Mouse (Mus musculus): ENCODE data around the gene Srsf3. TPM values are rescaled to one million over a fixed set of nuclear protein-coding genes. Genes with fewer than 3 reads are reported as not detected.

Srsf3 gene
- total and polyA plus RNA-seq, 2 experiments from 2014 or later: 151 to 238 TPM

DNA sequence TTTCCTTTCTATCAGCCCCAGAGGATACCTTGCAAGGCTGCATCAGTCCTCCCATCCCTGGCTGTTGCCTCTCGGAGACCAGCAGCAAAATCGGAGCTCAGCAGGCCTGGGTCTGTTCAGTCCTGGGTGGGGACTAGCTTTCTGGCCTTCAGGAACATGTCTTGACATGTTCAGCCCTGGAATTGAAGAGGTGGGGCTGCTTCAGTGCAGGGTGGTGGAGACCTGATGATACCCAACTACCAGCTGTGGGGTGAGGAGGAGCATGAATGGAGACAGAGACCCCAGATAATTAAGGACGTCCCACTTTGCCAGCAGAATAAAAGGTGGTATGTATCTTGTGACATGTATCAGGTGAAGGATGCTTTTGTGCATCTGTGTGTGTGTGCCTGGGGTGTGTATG lies 58.3 kb downstream of the Srsf3 start, which contains the start of gene Cdkn1a:
Cdkn1a (plus strand) TSS at position 201 of the 400 bp plus-strand sequence.
- H3K27ac ChIP-seq (ENCODE audit: low read depth): no peak within 1 kb of the TSS
- no peak within 1 kb of the TSS for H3K9ac ChIP-seq (replicated peaks; ENCODE audit: low read depth, low read length)
- H3K4me3 ChIP-seq (ENCODE audit: low read depth, low read length): no peak within 1 kb of the TSS
- peaks cover 10% of the 10 kb centered on the region for H3K27me3 ChIP-seq (ENCODE audit: control insufficient read depth, insufficient read depth, low read length)
- TF ChIP-seq CTCF (IDR thresholded peaks at IDR 0.05; ENCODE audit: low read depth) (no peak), EP300 (IDR thresholded peaks at IDR 0.05; ENCODE audit: low read depth) (no peak)
- H3K36me3 ChIP-seq (replicated peaks; ENCODE audit: control insufficient read depth, insufficient read depth, low read length): no peaks in the 10 kb centered on the region
- WGBS: 79% methylated on average over 3 of the region's 3 CpGs
- H3K4me1 ChIP-seq (ENCODE audit: control insufficient read depth, insufficient read depth): no peaks in the 10 kb centered on the region
- no peaks in the 10 kb centered on the region; the same call in 1 of the 2 replicates for H3K9me3 ChIP-seq (replicated peaks; ENCODE audit: control insufficient read depth, low read length)
- no peak for DNase-seq (ENCODE audit: low spot score)
- H3K4me2 ChIP-seq (ENCODE audit: low read depth, low read length): no peak within 1 kb of the TSS
- no peak for ATAC-seq (ENCODE audit: insufficient read depth, low read depth)

DNA sequence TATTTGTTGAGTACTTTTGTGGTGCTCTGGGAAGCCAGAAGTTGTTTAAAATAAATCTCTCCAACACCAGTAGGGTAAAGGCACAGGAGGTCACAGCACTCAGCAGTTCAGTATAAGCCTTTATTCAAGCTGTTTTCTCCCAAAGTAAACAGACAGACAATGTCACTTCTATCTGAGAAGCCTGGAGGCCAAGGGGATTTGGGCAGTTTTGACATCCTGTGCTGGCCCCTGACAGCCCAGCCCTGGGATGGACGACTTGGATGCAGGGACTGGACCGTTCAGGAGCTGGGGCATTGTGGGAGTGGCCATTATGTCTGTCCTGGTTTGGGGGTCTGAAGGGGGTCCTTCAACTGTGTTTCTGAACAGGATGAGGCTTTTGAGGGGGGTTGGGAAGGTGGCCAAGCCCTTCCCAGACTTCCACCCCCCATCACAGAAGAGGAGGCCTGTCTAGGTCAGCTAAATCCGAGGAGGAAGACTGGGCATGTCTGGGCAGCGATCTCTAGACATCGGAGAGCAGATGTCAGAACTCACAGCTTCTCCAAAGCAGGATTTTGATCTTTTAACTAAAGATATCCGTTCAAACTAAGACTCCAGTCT lies 59.0 kb downstream of the Srsf3 start:
- Histone ChIP-seq H3K9ac (replicated peaks; ENCODE audit: low read depth, low read length) (no peak overlapping the region), H3K4me1 (ENCODE audit: control insufficient read depth, insufficient read depth) (no peaks in the 10 kb centered on the region), H3K4me3 (ENCODE audit: low read depth, low read length) (no peak overlapping the region), H3K9me3 (replicated peaks; ENCODE audit: control insufficient read depth, low read length) (no peaks in the 10 kb centered on the region; the same call in 1 of the 2 replicates), H3K27ac (ENCODE audit: low read depth) (no peak overlapping the region), H3K36me3 (replicated peaks; ENCODE audit: control insufficient read depth, insufficient read depth, low read length) (no peaks in the 10 kb centered on the region), H3K27me3 (ENCODE audit: control insufficient read depth, insufficient read depth, low read length) (peaks cover 10% of the 10 kb centered on the region), H3K4me2 (ENCODE audit: low read depth, low read length) (no peak overlapping the region)
- no peak for ATAC-seq (ENCODE audit: insufficient read depth, low read depth)
- TF ChIP-seq CTCF (IDR thresholded peaks at IDR 0.05; ENCODE audit: low read depth) (no peak), EP300 (IDR thresholded peaks at IDR 0.05; ENCODE audit: low read depth) (no peak)
- WGBS: 50% methylated on average over 6 of the region's 6 CpGs
- DNase-seq (ENCODE audit: low spot score): no peak

DNA sequence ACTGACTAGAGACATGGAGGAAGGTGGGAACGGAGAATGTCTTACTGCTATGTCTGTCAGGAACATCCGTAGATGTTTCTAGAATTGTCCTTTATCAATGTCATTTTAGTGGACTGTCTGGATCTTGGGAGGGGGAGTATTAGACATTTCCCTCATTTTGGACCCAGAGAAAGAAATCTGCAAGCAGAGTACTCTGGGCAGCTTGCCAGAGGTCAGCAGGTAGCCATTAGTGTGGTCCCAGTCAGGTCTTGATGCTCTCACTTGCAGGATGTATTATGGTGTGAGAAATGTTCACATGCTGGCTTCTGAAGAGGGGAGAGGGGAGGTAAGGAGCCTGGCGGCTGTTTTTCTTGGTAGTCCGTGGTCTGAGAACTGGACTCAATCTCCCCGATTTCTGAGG lies 60.1 kb downstream of the Srsf3 start:
- H3K4me3 ChIP-seq (ENCODE audit: low read depth, low read length): no peak overlapping the region
- H3K9ac ChIP-seq (replicated peaks; ENCODE audit: low read depth, low read length): no peak overlapping the region
- TF ChIP-seq CTCF (IDR thresholded peaks at IDR 0.05; ENCODE audit: low read depth): no peak
- H3K27me3 ChIP-seq (ENCODE audit: control insufficient read depth, insufficient read depth, low read length): peaks cover 10% of the 10 kb centered on the region
- no peak overlapping the region for H3K4me2 ChIP-seq (ENCODE audit: low read depth, low read length)
- H3K27ac ChIP-seq (ENCODE audit: low read depth): no peak overlapping the region
- no peaks in the 10 kb centered on the region for H3K36me3 ChIP-seq (replicated peaks; ENCODE audit: control insufficient read depth, insufficient read depth, low read length)
- WGBS: 54% methylated on average over 5 of the region's 5 CpGs
- no peaks in the 10 kb centered on the region for H3K4me1 ChIP-seq (ENCODE audit: control insufficient read depth, insufficient read depth)
- H3K9me3 ChIP-seq (replicated peaks; ENCODE audit: control insufficient read depth, low read length): no peaks in the 10 kb centered on the region; the same call in 1 of the 2 replicates
- ATAC-seq (ENCODE audit: insufficient read depth, low read depth) (no peak), DNase-seq (ENCODE audit: low spot score) (no peak)

Other genes with a start within 250 kb of the Srsf3 start
- 4.6 and 27.8 TPM in 2 replicates for gene Brpf3, start 231.5 kb upstream of the Srsf3 start, total RNA-seq (2014; rRNA removed; ENCODE audit: low replicate concordance)
- 2.7 and 3.4 TPM in 2 replicates for gene Brpf3, start 231.5 kb upstream of the Srsf3 start, polyA plus RNA-seq (2015; fragmentation: Nextera tagmentation; extraction: Ambion mirVana)
- gene Pnpla1, start 174.2 kb upstream of the Srsf3 start, total RNA-seq (2014; rRNA removed; ENCODE audit: low replicate concordance): not detected in 2 replicates
- gene Pnpla1, start 174.2 kb upstream of the Srsf3 start, polyA plus RNA-seq (2015; fragmentation: Nextera tagmentation; extraction: Ambion mirVana): 0.03 and 0.04 TPM in 2 replicates
- not detected in 2 replicates for gene 4930539E08Rik, start 117.3 kb upstream of the Srsf3 start, total RNA-seq (2014; rRNA removed; ENCODE audit: low replicate concordance)
- gene 4930539E08Rik, start 117.3 kb upstream of the Srsf3 start, polyA plus RNA-seq (2015; fragmentation: Nextera tagmentation; extraction: Ambion mirVana): 0.03 TPM in 2 replicates
- not detected in 2 replicates for gene Pxt1, start 88.8 kb upstream of the Srsf3 start, total RNA-seq (2014; rRNA removed; ENCODE audit: low replicate concordance)
- not detected in 2 replicates for gene Pxt1, start 88.8 kb upstream of the Srsf3 start, polyA plus RNA-seq (2015; fragmentation: Nextera tagmentation; extraction: Ambion mirVana)
- gene Kctd20, start 80.7 kb upstream of the Srsf3 start, total RNA-seq (2014; rRNA removed; ENCODE audit: low replicate concordance): 32.3 and 41.5 TPM in 2 replicates
- gene Kctd20, start 80.7 kb upstream of the Srsf3 start, polyA plus RNA-seq (2015; fragmentation: Nextera tagmentation; extraction: Ambion mirVana): 33.3 and 35.3 TPM in 2 replicates
- gene Stk38, start 24.6 kb upstream of the Srsf3 start, total RNA-seq (2014; rRNA removed; ENCODE audit: low replicate concordance): 49.8 and 50.1 TPM in 2 replicates
- 53.7 and 57.3 TPM in 2 replicates for gene Stk38, start 24.6 kb upstream of the Srsf3 start, polyA plus RNA-seq (2015; fragmentation: Nextera tagmentation; extraction: Ambion mirVana)
- gene Cdkn1a, start 58.3 kb downstream of the Srsf3 start, total RNA-seq (2014; rRNA removed; ENCODE audit: low replicate concordance): 16.7 and 42.8 TPM in 2 replicates
- 48.2 and 48.9 TPM in 2 replicates for gene Cdkn1a, start 58.3 kb downstream of the Srsf3 start, polyA plus RNA-seq (2015; fragmentation: Nextera tagmentation; extraction: Ambion mirVana)
- 2.0 TPM in 1 of 2 replicates, not detected in the other for gene Rab44, start 81.5 kb downstream of the Srsf3 start, total RNA-seq (2014; rRNA removed; ENCODE audit: low replicate concordance)
- 0.18 and 0.23 TPM in 2 replicates for gene Rab44, start 81.5 kb downstream of the Srsf3 start, polyA plus RNA-seq (2015; fragmentation: Nextera tagmentation; extraction: Ambion mirVana)
- gene Cpne5, start 205.5 kb downstream of the Srsf3 start, total RNA-seq (2014; rRNA removed; ENCODE audit: low replicate concordance): 3.6 and 9.7 TPM in 2 replicates
- gene Cpne5, start 205.5 kb downstream of the Srsf3 start, polyA plus RNA-seq (2015; fragmentation: Nextera tagmentation; extraction: Ambion mirVana): 8.4 and 9.9 TPM in 2 replicates
- 46.3 and 64.4 TPM in 2 replicates for gene Ppil1, start 231.6 kb downstream of the Srsf3 start, total RNA-seq (2014; rRNA removed; ENCODE audit: low replicate concordance)
- gene Ppil1, start 231.6 kb downstream of the Srsf3 start, polyA plus RNA-seq (2015; fragmentation: Nextera tagmentation; extraction: Ambion mirVana): 75.5 and 78.5 TPM in 2 replicates
- 208 and 234 TPM in 2 replicates for gene BC004004, start 236.2 kb downstream of the Srsf3 start, total RNA-seq (2014; rRNA removed; ENCODE audit: low replicate concordance)
- 140 and 155 TPM in 2 replicates for gene BC004004, start 236.2 kb downstream of the Srsf3 start, polyA plus RNA-seq (2015; fragmentation: Nextera tagmentation; extraction: Ambion mirVana)